Mouse (Mus musculus) E14TG2a.4 (cell line): ENCODE measurements around the gene Vwf.

Experiments used
- CTCF ChIP-seq: conservative IDR thresholded peaks from 2 replicates; pipeline ENCODE4 v1.5.1; 2014; ENCODE audit warnings: low read length
- NANOG ChIP-seq: IDR thresholded peaks from 2 replicates; pipeline ENCODE4 v1.6.1; 2014; ENCODE audit warnings: borderline replicate concordance, low read length, mixed read lengths

DNA sequence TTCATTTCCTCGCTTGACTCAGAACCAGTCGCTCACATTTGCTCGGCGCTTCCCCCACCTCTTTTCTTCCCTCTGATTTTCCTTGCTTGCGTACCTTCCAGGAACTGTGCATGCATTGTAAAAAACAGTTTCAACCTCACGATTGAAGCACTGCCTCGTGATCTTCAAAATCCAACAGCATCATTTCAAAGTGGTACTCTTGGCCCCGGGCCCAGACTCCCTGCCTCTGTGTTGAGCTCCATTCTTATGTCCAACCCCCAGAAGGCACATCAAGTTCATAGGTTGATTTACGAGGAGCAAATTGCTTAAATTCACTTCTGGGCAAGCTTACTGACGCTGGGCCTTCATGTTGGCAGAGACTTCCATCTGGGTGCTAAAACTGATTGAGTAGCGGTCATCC lies 134.0 kb downstream of the Vwf start:
- no peak for TF ChIP-seq NANOG
- no peak for TF ChIP-seq CTCF
